Mouse (Mus musculus) frontal cortex, postnatal 25 days (tissue): ENCODE data around the gene Trpm8.

Experiments used
- DNase-seq, 2 experiments: peaks; one replicate each; pipeline ENCODE4 v3.0.0; 2022; ENCODE audit warnings: low spot score in 2 of 2

The Trpm8 gene

DNA sequence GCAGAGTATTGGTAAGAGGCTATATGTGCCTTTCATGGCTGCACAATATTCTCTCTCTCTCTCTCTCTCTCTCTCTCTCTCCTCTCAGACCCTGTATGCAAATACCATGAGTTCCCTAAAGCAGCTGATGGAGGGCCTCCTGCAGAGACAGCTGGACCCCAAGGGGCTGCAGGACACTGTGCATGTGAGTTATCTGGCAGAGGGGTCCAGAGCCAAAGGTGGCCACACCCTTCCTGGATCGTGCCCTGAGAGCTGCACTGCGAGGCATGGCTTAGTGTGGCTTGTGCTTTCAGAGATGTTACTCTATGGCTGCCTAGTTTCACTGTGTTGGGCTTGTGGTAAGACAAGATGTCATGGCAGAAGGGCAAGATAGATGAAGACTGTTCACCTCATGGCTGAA lies 29.8 kb upstream of the Trpm8 start:
- DNase-seq: no peak

DNA sequence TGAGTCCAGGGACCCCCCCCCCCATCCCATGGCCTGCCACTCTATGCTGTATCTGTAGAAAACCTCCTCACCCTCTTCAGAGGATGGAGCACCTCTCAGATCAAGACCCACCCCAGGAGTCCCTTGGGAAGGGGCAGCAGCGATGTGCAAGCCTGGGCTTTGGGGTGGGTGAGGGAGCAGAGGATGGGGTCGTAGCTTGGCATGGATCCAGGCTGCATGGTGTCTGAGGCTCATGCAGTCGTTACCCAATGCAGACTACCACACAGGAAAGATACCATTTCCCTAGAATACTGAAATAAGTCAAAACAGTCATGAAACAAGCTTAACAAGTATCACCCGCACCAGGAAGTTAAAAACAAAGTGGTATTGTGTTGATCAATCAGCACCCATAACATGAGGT lies 28.8 kb upstream of the Trpm8 start:
- DNase-seq: no peak

DNA sequence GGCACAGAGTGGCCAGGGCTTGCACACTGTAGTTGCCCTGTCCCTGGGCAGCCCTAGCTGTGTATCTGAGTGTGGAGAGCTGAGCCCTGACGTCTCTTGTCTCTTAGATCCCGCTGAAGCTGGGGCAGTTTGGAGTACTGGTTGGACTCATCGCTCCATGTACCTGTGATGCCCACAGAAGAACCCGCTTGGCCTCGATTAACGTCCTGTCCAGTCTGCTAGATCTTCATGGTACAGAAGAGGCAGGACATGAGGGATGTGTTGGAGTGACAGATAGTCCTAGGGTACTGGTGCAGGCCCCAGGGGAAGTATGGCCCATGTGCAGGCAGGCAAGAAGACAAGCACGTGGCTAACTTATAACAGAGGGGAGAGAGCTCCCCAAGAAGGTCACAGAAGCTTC lies 27.9 kb upstream of the Trpm8 start:
- no peak for DNase-seq

DNA sequence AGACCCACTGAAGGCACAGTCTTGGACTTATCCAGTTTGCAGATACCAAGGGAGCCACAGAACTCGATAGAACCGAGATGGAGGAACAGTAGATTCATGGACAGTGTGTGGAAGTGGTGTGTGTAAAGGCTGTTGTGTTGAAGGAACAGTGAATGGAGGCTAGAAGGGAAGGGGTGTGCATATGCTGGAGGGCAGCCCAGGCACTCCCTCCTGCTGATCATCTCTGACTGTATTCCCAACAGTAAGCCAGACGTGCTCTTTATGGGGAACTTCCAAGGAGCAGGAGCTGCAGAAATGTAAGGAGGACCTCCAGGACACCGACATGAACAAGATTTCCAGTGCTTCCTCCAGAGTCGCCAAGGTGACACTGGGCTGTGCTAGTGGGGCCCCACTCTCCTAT lies 27.4 kb upstream of the Trpm8 start:
- no peak for DNase-seq

DNA sequence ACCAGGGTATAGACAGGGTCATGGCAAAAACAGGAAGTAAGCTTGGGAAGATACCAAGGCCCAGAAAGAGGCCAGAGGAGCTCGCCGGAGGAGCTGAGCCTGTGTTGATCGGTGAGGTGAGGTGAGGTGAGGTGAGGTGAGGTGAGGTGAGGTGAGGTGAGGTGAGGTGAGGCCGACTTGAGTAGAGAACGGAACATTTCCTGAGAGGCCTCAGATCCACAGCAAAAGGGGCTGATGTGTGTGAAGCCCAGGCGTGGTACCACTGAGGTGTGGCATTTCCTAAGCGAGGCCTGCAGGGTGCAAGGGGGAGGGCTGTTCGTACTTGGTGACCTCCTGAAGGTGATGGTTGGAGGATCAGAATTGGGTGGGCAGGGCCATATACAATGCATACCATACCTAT lies 24.4 kb upstream of the Trpm8 start:
- no peak for DNase-seq

DNA sequence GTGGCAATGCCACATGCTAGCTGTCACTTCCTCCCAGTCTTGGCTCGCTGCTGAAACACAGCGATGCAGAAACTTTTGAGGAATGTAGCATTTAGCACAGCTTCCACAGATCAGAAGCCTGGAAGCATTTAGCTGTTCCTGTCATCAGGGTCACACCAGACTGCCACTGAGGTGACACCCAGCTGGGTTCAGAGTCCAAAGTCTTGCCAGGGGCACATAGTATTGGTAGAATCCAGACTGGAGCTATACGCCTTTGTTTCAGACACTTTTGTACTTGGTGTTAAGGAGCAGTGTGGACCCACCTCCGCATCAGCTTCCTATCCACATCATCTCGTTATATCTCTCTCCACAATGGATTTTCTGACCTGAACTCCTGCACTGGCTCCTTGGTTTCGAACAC lies 23.9 kb upstream of the Trpm8 start:
- DNase-seq: no peak

DNA sequence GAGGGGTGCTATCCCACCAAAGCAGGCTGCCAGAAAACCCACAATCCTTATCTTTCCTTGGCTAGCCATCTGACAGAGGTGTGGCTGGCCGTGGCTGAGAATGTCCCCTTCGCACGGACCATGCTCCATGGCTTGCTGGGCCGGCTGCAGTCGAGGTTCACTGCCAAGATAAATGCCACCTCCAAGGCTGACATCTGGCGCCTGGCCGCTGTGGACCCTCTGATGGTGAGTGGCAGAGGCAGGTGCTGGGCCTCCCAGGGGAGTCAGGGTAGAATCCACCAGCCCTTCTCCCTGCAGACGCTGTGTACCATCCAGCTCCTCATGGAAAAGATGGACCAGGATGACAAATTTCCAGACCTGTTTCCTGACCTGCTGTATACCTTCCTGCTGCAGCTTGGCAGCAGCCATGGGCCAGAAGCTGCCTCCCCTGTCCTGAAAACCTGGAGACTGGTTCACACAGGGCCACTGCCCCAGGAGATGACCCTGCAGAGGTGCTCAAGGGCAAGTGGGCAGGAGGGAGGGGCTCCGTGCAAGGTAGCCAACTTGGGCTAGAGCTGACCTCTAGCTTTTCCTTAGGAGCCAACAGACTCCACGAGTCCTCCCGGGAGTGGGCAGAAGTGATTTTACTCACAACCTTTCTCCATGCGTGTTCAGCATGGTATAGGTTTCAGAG lies 22.5 kb upstream of the Trpm8 start:
- DNase-seq: no peak

DNA sequence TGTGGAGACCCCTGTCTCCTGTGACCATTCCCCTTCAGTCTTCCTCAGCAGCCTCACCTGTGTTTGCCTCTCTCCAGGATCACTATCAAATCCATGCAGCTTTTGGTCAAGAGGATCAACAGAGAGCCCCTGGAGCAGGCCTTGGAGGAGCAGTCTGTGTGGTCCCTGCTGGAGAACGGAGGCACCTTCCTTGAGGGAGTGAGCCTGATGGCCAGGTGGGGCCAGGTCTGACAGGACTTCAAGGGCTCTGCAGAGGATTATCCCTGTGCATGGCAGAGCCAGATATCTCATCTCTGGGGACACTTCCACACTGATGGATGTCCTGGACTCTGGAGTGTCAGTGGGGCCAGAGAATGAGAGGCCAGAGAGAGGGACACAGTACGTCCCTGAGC lies 22.0 kb upstream of the Trpm8 start:
- no peak for DNase-seq

DNA sequence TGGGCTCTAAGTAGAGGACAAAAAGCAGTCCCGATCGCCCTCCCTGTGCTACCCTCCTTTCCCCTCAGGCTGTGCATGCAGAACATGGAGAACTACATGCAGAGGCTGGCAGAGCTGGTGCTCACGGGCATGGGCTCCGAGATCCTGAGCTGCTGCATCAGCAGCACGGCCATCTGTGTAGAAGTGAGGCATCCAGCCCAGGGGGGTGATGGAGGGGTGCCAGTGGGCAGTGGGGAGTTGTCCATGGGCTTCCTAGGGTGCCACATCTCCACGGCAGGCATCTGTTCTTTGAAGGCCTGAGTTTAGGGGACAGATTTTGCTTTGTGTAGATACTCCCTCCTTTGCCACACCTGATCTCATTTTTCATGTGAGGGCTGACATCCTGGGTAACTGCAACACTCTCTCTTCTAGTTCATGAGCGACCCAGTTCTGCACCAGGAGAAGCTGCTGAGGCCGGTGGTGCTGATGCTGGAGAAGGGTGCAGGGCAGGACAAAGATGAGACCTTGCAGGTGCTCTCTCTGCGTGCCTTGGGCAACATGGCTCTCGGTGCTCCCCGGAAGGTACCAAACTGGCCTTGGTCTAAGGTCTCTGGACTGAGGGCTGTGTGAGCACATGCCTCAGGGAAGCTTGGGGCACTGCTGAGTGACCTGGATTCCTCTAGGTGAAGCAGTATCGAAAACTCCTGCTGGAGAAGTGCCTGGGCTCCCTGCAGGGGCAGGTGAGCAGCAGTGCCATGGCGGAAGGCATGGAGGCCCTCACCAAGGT lies 21.3 kb upstream of the Trpm8 start:
- DNase-seq: no peak

DNA sequence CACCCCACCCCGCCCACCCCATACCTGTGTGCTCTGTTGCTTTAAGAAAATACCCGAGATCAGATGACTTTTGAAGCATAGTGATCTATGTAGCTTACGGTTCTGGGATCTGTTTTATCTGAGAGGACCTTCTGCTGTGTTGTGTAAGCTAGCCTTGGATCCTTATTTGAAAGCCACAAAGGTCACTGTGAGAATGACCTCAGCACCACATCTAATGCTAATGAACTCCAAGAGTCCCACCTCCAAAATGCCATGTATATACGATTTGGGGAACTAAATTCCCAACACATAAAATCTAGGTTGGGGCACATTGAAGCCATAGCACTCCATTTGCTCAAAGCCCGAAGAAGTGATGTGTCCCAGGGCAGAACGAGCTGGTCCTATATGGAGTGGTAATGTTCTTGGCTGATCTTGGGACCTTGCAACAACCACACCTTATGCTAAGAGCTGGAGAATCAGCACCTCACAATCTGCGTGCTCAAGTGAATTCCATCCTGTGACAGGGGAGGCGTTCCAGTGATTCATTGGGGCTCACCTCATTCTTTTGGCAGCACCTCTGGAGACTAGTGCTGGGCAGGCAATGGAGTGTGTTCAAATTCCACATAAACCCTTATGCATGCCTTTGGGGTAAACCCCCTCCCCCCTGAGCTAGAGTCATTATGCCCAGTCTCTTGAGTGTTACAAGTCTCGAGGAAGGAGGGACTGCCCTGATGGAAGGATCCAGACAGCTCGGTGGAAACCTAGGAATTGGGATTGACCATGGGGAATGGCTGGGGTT lies 20.4 kb upstream of the Trpm8 start:
- no peak for DNase-seq

DNA sequence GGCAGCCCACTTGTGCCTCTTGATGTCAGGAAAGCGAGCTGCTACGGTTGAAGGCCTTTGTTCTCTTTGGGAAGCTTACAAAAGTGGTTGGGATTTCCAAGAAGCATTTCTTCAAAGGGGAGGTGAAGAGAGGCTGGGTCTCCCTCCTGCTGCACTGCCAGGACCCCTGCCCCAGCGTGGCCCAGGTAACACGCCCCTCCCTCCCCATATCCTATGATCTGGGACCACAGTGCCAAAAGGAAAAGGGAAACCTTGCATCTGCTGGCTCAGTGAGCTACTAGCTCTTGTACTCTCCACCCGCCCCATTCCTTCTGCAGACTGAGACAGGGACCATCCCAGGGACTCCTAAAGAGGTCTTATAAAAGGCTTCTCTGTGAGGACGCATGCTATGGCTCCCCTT lies 19.8 kb upstream of the Trpm8 start:
- DNase-seq: no peak

DNA sequence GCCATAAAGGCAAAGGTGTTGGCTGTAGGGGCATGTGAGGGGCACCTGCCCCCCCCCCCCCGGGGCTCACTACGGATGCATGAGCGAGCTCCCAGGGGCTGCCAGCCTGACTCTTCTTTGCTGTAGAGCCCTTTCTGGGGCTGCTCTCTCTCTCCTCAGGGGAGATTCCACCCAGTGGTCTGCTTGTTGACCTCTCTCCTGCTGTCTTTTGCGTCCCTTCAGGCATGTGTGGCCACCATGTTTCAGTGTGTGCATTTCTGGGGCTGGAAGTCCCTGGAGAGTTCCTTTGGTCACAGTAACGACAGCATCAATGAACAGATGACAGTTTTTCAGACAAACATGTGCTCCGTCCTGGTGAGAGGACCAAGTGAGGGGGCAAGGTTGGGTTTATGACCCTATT lies 19.1 kb upstream of the Trpm8 start:
- DNase-seq: no peak

DNA sequence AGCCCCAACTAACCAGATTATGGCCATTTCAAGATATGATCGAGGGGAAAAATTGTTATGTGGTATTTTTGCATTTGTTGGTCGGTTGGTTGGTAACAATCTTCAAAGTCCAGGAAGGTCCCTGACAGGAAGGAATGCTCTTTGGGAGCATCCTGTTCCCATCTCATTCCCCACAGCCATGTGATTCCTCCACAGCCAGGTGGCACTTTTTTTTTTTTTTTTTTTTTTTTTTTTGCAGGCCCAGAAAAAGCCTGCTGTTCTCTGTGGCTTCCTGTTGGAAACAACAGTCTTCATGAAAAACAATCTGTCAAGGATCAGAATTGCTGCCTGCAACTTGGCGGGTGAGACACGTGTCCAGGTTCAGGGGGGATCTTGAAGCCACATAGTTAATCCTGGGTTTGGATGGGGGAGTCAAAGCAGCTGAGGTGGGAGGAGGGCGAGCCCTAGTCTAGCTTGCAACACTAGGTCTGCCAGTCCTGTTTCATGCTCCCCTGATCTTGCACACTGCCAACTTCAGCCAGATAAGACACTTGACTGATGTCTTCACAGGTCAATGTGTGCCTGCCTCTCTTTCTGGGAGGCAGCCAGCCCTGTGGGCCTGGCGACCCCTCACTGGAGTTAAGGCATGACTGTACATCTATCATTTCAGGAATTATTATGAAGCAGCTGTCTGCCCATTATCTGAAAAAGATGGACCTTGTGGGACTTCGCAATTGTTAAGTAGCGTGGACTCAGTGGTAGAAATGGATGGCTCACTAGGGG lies 18.4 kb upstream of the Trpm8 start:
- no peak for DNase-seq

DNA sequence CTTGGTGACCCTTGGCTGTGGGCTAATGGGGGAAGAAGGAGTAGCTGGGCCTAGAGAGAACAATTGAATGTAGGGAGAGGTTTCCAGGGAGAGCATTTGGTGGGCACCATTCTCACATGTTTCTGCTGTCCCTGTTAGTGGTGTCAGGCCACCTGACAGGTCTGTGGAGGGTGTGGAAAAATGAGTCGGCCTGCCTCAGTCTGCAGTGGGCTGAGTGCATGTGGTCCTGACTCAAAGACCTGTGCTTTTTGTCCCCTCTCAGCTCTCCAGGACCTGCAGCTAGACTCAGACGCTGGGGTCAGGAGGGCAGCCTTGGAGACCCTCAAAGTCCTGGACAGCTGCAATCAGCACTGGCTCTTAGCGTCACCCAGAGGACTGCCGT lies 17.8 kb upstream of the Trpm8 start:
- no peak for DNase-seq

DNA sequence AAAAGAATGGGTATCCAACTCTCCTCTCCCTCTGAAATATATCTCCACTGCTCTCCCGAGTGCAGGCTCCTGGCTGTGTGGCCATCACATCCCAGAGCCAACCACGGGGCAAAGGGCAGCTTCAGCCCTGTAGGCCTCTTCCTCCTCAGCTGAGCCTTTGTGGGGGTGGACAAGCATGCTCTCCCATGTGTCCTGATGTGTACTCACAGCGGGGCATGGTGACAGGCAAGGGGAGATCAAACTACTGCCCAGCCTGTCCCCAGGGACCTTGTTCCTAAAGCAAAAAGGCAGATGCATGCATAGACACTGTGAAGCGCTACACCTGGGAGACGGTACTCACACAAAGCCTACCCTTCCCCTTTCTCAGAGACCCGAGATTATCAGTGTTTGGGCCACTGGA lies 17.3 kb upstream of the Trpm8 start:
- DNase-seq: no peak

DNA sequence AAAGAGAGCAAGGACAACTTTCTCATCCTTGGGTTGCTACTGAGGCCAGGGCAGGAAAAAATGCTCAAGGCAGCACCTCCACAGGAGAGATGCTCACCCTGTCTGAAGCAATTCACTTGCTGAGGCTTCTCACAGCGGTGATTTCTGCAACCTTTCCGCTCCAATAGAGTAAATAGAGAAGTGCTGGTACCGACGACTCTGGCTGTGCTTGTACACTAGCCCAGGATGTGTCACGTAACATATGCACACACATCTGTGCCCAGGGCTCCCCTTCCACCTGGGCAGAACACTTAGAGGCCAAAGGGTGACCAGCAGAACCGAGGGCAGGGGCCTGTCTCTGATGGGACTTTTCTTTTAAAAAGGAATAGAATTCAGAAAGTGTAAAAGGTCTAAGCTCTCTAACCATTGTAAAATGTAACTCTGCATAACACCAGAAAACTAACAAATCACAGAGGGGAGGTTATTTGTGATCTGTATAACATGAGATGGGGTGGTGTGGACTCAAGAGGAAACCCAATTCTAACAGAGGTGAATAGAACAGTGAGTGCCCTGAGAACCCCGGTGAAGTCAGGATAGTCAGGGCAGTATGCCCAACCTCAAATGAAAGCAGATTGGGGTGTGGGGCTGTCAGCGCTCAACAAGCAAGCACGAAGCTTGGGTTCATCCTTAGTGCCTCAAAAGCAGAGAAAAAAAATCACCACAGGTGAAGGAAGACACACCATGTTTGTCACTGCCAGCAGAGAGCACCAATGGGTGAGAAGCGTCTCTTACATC lies 16.7 kb upstream of the Trpm8 start:
- no peak for DNase-seq

DNA sequence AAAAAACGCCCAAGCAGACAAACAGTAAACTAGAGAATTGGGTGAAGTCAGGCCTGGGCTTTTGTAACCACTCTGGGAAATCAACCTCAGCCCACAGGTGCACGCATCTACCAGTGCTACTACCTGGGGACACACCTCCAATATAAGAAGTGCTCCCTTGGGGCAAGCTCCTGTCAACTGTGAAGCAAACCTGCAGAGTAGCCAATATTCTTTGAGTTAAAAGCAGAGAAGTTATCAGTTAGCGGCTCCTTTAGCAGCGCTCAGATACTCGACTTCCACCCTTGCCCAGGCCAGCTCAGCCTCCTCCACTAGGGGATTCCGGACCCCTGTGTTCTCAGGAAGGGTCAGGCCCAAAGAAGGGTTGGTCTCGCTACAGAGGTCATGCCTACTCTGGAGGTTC lies 15.8 kb upstream of the Trpm8 start:
- no peak for DNase-seq

DNA sequence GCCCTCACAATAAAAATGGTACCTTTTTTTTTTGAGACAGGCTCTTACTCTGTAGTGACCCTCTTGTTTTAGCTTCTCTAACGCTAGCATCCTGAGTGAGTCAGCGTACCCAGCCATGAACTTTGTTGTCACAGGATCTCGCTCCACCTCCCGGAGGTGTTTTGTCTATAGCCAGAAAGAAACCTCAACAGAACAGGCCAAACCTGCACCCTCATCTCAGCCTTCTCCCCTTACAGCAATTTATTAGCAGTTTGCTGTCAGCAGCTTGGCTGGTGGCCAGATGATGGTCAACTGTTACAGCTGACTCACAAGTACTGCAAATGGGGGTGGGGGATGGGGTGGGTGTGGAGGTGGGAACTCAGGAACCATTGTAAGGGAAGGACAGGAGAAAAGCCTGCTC lies 15.2 kb upstream of the Trpm8 start:
- DNase-seq: no peak

DNA sequence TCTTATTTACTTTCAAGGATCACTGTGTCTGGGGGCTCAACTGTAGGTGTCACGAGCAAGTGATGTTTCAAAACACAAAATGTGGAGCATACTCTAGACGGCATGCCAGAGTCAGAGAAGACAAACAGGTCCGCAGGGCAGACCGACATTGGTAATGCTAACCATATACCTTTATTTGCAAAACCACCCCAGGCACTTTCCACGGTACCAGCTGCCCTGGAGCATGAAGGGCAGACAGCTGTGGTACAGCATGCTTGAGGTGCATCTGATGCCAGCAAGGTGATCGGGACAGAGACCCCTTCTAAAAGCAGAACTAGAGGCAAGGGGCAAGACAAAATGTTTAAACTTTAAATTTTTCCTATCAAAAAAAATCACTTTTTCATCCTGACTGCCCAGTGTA lies 14.5 kb upstream of the Trpm8 start:
- no peak for DNase-seq

DNA sequence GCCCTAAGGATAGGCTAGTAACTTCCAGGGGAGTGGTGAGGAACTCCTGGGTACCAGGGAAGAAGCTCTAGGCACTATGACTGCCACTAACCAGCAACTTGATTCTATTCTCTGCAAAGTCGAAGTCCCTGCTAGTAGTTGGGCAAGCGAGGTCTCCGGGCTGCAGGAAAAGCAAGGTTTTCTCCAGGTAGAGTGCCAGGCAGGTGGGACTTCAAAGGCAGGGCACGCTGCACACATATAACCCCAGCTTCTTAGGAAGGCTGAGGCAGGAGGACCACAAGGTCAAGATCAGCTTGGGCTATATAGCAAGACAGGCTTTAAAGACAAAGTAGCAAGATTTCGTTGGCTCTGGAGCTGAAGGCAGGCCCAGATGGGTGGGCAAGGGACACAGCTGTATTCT lies 13.7 kb upstream of the Trpm8 start:
- no peak for DNase-seq

DNA sequence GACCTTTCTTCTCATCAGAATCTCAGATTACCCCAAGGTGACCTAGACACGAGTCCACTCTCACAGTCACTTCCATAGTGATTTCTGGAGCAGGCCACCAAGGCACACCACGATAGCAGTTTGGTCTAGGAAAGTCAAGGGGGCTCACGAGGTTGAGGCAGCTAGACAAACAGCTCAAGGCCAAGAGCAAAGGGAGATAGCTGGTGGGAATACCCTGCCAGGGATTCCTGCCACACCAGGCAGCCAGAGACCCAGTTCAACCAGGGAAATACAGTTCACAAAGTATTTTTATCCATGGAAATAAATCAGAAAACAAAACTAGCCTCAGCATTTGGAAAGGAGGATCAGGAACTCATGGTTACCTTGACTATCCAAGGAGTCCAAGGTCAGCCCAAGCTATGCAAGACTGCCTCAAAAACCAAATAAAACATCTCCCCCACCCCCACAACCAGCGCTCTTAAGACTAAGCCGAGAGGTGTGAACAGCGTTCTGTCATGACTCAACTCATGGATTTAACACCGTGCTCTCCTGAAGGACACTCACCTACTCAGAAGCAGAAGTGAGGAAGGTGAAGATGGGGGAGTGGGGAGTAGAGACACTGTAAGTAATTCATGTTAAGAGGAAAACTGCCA lies 13.1 kb upstream of the Trpm8 start:
- DNase-seq: no peak
